Mouse (Mus musculus): ENCODE results near the gene Gm26661.

GRCm38 (mm10) chr14:7831770-7832439 is 40.5 kb downstream of the Gm26661 start:
- no peak for TF ChIP-seq CTCF (conservative IDR thresholded peaks at IDR 0.05; ENCODE audit: low read length)
- no peak for TF ChIP-seq NANOG (IDR thresholded peaks at IDR 0.05; ENCODE audit: borderline replicate concordance, low read length)
